Mouse (Mus musculus) spleen, adult 2 months (tissue): ENCODE data around the gene Cdh13. TPM values are rescaled to one million over a fixed set of nuclear protein-coding genes. Genes with fewer than 3 reads are reported as not detected.

Experiments
- DNase-seq, 2 experiments: peaks; one replicate each; pipeline versions ENCODE4 v3.0.0 to v3.0.0-alpha.2; 2012 to 2021; ENCODE audit warnings: low spot score in 2 of 2, low read depth in 1 of 2
- H3K27ac ChIP-seq: fragments of 200-500 bp; 2 replicates; pipeline ENCODE4 v1.5.1; 2012; ENCODE audit warnings: low read length, inconsistent platforms; ENCODE audit not compliant: insufficient read depth
- H3K27me3 ChIP-seq: fragments of 200-500 bp; 2 replicates; pipeline ENCODE4 v1.6.1; 2012; ENCODE audit warnings: mild to moderate bottlenecking, moderate library complexity, low read length, inconsistent platforms; ENCODE audit not compliant: control insufficient read depth, insufficient read depth
- H3K36me3 ChIP-seq: fragments of 200-500 bp; 2 replicates; pipeline ENCODE4 v1.6.1; 2012; ENCODE audit warnings: mild to moderate bottlenecking, low read length, inconsistent platforms; ENCODE audit not compliant: control insufficient read depth, insufficient read depth
- H3K4me1 ChIP-seq: fragments of 200-500 bp; 2 replicates; pipeline ENCODE4 v1.6.1; 2011; ENCODE audit warnings: inconsistent platforms; ENCODE audit not compliant: control insufficient read depth, insufficient read depth, insufficient read length
- H3K4me3 ChIP-seq: fragments of 200-500 bp; 2 replicates; pipeline ENCODE4 v1.5.1; 2011; ENCODE audit warnings: mild to moderate bottlenecking, inconsistent platforms; ENCODE audit not compliant: insufficient read depth, insufficient read length; ENCODE audit errors: extremely low read depth
- CTCF ChIP-seq: fragments of 200-500 bp; IDR thresholded peaks from 2 replicates; pipeline ENCODE4 v1.5.1; 2011; ENCODE audit warnings: mild to moderate bottlenecking, inconsistent platforms; ENCODE audit not compliant: insufficient read depth, insufficient read length, insufficient replicate concordance; ENCODE audit errors: extremely low read depth
- POLR2A ChIP-seq: fragments of 200-500 bp; IDR thresholded peaks from 2 replicates; pipeline ENCODE4 v1.6.1; 2011; ENCODE audit warnings: low read depth, low read length, inconsistent platforms
- WGBS: fragments of 180-500 bp; shearing (Covaris S2); methylation state at CpG from one replicate; pipeline ENCODE4 v1.1.7; 2018; 5-methylcytosine and 5-hydroxymethylcytosine counted together
- polyA plus RNA-seq: library from polyadenylated mRNA; depleted of rRNA; stranded (reverse); fragments of >200 nt; gene quantifications from 2 replicates; pipeline ENCODE4 v1.2.3, GENCODE M21; 2012

The Cdh13 gene
- polyA plus RNA-seq, 1 experiment, result 0.50 TPM

DNA sequence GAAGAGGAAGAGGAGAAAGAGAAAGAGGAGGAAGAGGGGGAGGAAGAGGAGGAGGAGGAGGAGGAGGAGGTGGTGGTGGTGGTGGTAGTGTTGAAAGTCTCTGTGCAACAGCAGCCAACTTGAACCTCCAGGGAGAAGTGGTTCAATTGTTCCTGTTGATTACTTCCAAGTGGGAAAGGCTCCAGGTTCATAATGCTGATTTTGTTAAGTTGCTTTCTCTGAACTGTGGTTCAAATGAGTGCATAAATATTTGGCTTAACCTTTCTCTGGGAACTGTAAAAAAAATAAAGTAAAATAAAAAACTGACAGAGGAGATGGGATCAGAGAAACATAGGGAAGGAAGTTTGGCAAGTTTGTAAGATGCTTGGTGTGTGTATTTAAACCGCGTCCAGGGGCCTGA is 555.3 kb downstream of the Cdh13 start:
- WGBS, result 96% methylated on average over 2 of the region's 2 CpGs
- Histone ChIP-seq H3K36me3 (no peaks in the 10 kb centered on the region), H3K4me3 (no peak overlapping the region), H3K27me3 (no peaks in the 10 kb centered on the region), H3K27ac (no peak overlapping the region), H3K4me1 (no peaks in the 10 kb centered on the region)
- TF ChIP-seq POLR2A (no peak), CTCF (no peak)
- DNase-seq, result no peak

GRCm38 (mm10) chr8:118845690-118846089 is 562.2 kb downstream of the Cdh13 start:
- no peak for TF ChIP-seq CTCF
- no peak for TF ChIP-seq POLR2A
- Histone ChIP-seq H3K27me3 (no peaks in the 10 kb centered on the region), H3K4me3 (no peak overlapping the region), H3K36me3 (no peaks in the 10 kb centered on the region), H3K27ac (no peak overlapping the region), H3K4me1 (no peaks in the 10 kb centered on the region)
- no peak for DNase-seq

DNA sequence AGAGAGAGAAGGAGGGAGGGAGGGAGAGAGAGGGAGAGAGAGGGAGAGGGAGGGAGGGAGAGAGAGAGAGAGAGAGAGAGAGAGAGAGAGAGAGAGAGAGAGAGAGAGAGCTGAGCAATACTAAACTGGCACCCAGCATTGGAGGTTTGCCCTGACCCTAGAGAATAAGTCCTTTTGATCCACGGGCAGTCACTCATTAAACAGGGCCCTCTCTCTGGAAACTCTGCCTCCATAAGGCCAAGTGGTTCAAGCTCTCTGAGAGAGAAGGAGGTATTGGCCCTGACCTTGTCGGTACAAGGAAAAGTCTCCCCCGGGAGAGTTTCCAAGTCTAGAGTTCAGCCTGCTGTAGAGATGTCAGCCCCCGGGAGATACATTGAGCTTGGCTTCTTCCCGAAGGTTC is 564.5 kb downstream of the Cdh13 start:
- WGBS, result 60% methylated on average over 5 of the region's 5 CpGs

GRCm38 (mm10) chr8:118849515-118849914 is 566.0 kb downstream of the Cdh13 start:
- no peaks in the 10 kb centered on the region for H3K36me3 ChIP-seq
- H3K27me3 ChIP-seq, result no peaks in the 10 kb centered on the region
- no peak overlapping the region for H3K27ac ChIP-seq
- no peak overlapping the region for H3K4me3 ChIP-seq
- WGBS, result 77% methylated on average over 3 of the region's 3 CpGs
- no peaks in the 10 kb centered on the region for H3K4me1 ChIP-seq
- TF ChIP-seq POLR2A (no peak), CTCF (no peak)
- DNase-seq, result no peak

More for the DNA sequence above, 564.5 kb downstream of the Cdh13 start:
- no peak overlapping the region for H3K27ac ChIP-seq
- DNase-seq, result no peak
- TF ChIP-seq POLR2A (no peak), CTCF (no peak)
- no peaks in the 10 kb centered on the region for H3K36me3 ChIP-seq
- H3K4me3 ChIP-seq, result no peak overlapping the region
- H3K4me1 ChIP-seq, result no peaks in the 10 kb centered on the region
- H3K27me3 ChIP-seq, result no peaks in the 10 kb centered on the region

- DNase-seq, result peak in 1 of 2 experiments; percentile 7
- 35% methylated on average over 6 of the region's 6 CpGs for WGBS
These were observed 566.8 kb downstream of the Cdh13 start for GRCm38 (mm10) chr8:118850381-118850780.

GRCm38 (mm10) chr8:118851361-118851760 is 567.8 kb downstream of the Cdh13 start:
- Histone ChIP-seq H3K36me3 (no peaks in the 10 kb centered on the region), H3K27ac (no peak overlapping the region), H3K4me3 (no peak overlapping the region), H3K4me1 (no peaks in the 10 kb centered on the region), H3K27me3 (no peaks in the 10 kb centered on the region)
- TF ChIP-seq CTCF (no peak), POLR2A (no peak)
- WGBS, result 88% methylated on average over 10 of the region's 10 CpGs
- DNase-seq, result no peak

More at GRCm38 (mm10) chr8:118850381-118850780, 566.8 kb downstream of the Cdh13 start:
- Histone ChIP-seq H3K36me3 (no peaks in the 10 kb centered on the region), H3K27ac (no peak overlapping the region), H3K4me3 (no peak overlapping the region), H3K4me1 (no peaks in the 10 kb centered on the region), H3K27me3 (no peaks in the 10 kb centered on the region)
- TF ChIP-seq POLR2A (no peak), CTCF (peak; percentile 21; the same call in 1 of the 2 replicates)

- no peak for DNase-seq
- Histone ChIP-seq H3K4me3 (no peak overlapping the region), H3K27me3 (no peaks in the 10 kb centered on the region), H3K4me1 (no peaks in the 10 kb centered on the region), H3K27ac (no peak overlapping the region), H3K36me3 (no peaks in the 10 kb centered on the region)
- no peak for TF ChIP-seq POLR2A
- WGBS, result 67% methylated on average over 12 of the region's 12 CpGs
These were observed 569.3 kb downstream of the Cdh13 start for GRCm38 (mm10) chr8:118852861-118853260.
